Mouse (Mus musculus): ENCODE data around the gene Irf5. TPM values are rescaled to one million over a fixed set of nuclear protein-coding genes. Genes with fewer than 3 reads are reported as not detected.

Irf5 gene
- 2.7 and 3.1 TPM in 2 replicates for polyA plus RNA-seq (2016; fragmentation: Nextera tagmentation; extraction: Ambion mirVana)

GRCm38 (mm10) chr6:29526281-29527251, at the start of gene Irf5:
Gene Irf5, plus strand, starts transcription at chr6:29526625.
- H3K27me3 ChIP-seq = peaks cover 50% of the 10 kb centered on the region
- H3K27ac ChIP-seq = no peak within 1 kb of the TSS
- H3K9ac ChIP-seq = peak within 1 kb of the TSS; percentile 58
- no peaks in the 10 kb centered on the region for H3K9me3 ChIP-seq
- H3K4me3 ChIP-seq = peak within 1 kb of the TSS; percentile 57
- H3K36me3 ChIP-seq = no peaks in the 10 kb centered on the region
- ATAC-seq (ENCODE audit: insufficient number of reproducible peaks, insufficient read depth, low FRiP score, low TSS enrichment) = 0 out of 2 replicates have a peak, but pooled peaks have one; percentile 37
- peaks cover 22% of the 10 kb centered on the region for H3K4me1 ChIP-seq
- H3K4me2 ChIP-seq (replicated peaks) = peak within 1 kb of the TSS; percentile 100
- under 1% methylated on average over 87 of the region's 96 CpGs for WGBS

DNA sequence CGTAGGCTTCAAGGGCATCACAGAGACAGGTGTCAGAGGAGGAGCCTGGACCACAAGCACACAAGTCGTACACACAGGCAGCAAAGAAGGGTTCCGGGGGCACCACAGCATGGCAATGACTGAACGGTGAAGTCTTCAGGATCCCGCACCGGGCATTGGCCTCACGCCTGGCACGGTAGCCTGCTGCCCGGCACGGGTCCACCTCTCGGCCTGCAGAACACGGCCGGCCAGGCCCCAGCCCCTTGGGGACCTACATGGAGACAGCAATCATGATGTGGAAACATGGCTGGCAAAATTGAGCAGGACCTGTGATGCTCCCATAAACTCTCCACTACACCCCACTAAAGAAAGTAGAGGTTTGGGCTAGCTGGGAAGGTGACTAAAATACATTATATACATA, 43.7 kb upstream of the Irf5 start:
- H3K9ac ChIP-seq = no peak overlapping the region
- no peak overlapping the region for H3K4me3 ChIP-seq
- H3K9me3 ChIP-seq = no peaks in the 10 kb centered on the region
- no peak overlapping the region for H3K27ac ChIP-seq
- peaks cover 19% of the 10 kb centered on the region; the same call in 1 of the 2 replicates for H3K36me3 ChIP-seq
- no peak for ATAC-seq (ENCODE audit: insufficient number of reproducible peaks, insufficient read depth, low FRiP score, low TSS enrichment)
- no peak overlapping the region for H3K4me2 ChIP-seq (replicated peaks)
- peaks cover 11% of the 10 kb centered on the region for H3K27me3 ChIP-seq
- H3K4me1 ChIP-seq = 0 out of 2 replicates have a peak, but pooled peaks cover 6% of the 10 kb centered on the region
- WGBS = 91% methylated on average over 13 of the region's 13 CpGs

GRCm38 (mm10) chr6:29484716-29485559, 41.5 kb upstream of the Irf5 start:
- H3K9ac ChIP-seq = peak overlapping the region; percentile 21
- WGBS = 8% methylated on average over 26 of the region's 26 CpGs
- H3K4me1 ChIP-seq = 0 out of 2 replicates have a peak, but pooled peaks cover 6% of the 10 kb centered on the region
- peaks cover 26% of the 10 kb centered on the region; the same call in 1 of the 2 replicates for H3K36me3 ChIP-seq
- no peak overlapping the region for H3K27ac ChIP-seq
- H3K4me3 ChIP-seq = peak overlapping the region; percentile 29
- peak overlapping the region; percentile 60 for H3K4me2 ChIP-seq (replicated peaks)
- H3K27me3 ChIP-seq = peaks cover 11% of the 10 kb centered on the region
- H3K9me3 ChIP-seq = no peaks in the 10 kb centered on the region
- ATAC-seq (ENCODE audit: insufficient number of reproducible peaks, insufficient read depth, low FRiP score, low TSS enrichment) = peak; percentile 30

DNA sequence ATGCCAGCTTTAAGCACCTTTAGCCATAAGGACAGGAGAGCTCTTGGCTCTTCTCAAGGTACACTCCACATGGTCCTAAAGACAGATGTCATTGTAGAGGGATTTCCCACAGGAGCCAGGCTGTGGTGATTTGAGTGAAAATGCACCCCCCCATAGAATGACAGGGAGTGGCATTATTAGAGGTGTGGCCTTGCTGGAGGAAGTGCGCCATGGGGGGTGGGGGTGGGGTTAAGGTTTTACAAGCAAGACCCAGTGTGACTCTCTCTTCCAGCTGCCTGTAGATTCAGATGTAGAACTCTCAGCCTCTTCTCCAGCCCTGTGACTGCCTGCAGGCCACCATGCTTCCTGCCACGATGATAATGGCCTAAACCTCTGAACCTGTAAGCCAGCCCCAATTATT, 40.5 kb upstream of the Irf5 start:
- no peak overlapping the region for H3K9ac ChIP-seq

GRCm38 (mm10) chr6:29494101-29494500, 32.3 kb upstream of the Irf5 start:
- peaks cover 34% of the 10 kb centered on the region for H3K27me3 ChIP-seq
- 79% methylated on average over 4 of the region's 4 CpGs for WGBS
- no peak overlapping the region for H3K9ac ChIP-seq
- H3K4me2 ChIP-seq (replicated peaks) = no peak overlapping the region
- no peak overlapping the region for H3K4me3 ChIP-seq
- no peak for ATAC-seq (ENCODE audit: insufficient number of reproducible peaks, insufficient read depth, low FRiP score, low TSS enrichment)
- peaks cover 48% of the 10 kb centered on the region for H3K36me3 ChIP-seq
- no peak overlapping the region for H3K27ac ChIP-seq
- H3K4me1 ChIP-seq = no peaks in the 10 kb centered on the region
- H3K9me3 ChIP-seq = no peaks in the 10 kb centered on the region

More for the DNA sequence above, 40.5 kb upstream of the Irf5 start:
- Histone ChIP-seq H3K4me3 (no peak overlapping the region), H3K36me3 (peaks cover 27% of the 10 kb centered on the region; the same call in 1 of the 2 replicates), H3K4me1 (0 out of 2 replicates have a peak, but pooled peaks cover 6% of the 10 kb centered on the region), H3K4me2 (replicated peaks) (no peak overlapping the region), H3K27me3 (peaks cover 11% of the 10 kb centered on the region), H3K9me3 (no peaks in the 10 kb centered on the region), H3K27ac (no peak overlapping the region)
- ATAC-seq (ENCODE audit: insufficient number of reproducible peaks, insufficient read depth, low FRiP score, low TSS enrichment) = no peak
- 45% methylated on average over 2 of the region's 2 CpGs for WGBS

DNA sequence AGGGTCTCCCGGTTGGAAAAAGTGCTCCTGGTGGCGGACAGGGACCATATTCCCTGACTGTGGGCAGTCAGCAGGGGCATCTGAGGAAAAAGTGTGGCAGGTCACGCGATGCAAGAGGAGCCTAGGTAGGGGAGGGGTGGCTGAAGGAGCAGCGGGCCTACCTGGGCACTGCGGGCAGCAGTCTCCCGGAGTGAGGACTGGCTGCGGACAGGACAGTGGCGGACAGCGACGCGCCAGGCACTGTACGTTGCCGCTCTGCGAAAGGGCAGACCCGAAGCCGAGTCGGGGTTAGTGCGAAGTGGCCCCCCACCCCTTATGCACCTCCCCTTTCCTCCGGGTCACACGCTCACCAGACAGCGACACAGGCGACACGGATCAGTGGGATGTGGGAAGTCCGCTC, 30.2 kb upstream of the Irf5 start:
- H3K4me1 ChIP-seq = no peaks in the 10 kb centered on the region
- H3K27ac ChIP-seq = no peak overlapping the region
- 21% methylated on average over 25 of the region's 25 CpGs for WGBS
- peaks cover 34% of the 10 kb centered on the region for H3K27me3 ChIP-seq
- H3K9me3 ChIP-seq = no peaks in the 10 kb centered on the region
- 0 out of 2 replicates have a peak overlapping the region, but pooled peaks have one; percentile 4 for H3K4me2 ChIP-seq (replicated peaks)
- no peak for ATAC-seq (ENCODE audit: insufficient number of reproducible peaks, insufficient read depth, low FRiP score, low TSS enrichment)
- peaks cover 46% of the 10 kb centered on the region for H3K36me3 ChIP-seq
- no peak overlapping the region for H3K4me3 ChIP-seq
- no peak overlapping the region for H3K9ac ChIP-seq

- Histone ChIP-seq H3K4me1 (no peaks in the 10 kb centered on the region), H3K27me3 (peaks cover 34% of the 10 kb centered on the region), H3K9ac (no peak overlapping the region), H3K27ac (no peak overlapping the region), H3K4me2 (replicated peaks) (no peak overlapping the region), H3K9me3 (no peaks in the 10 kb centered on the region), H3K36me3 (peaks cover 40% of the 10 kb centered on the region), H3K4me3 (no peak overlapping the region)
- no peak for ATAC-seq (ENCODE audit: insufficient number of reproducible peaks, insufficient read depth, low FRiP score, low TSS enrichment)
- WGBS = 45% methylated on average over 2 of the region's 2 CpGs
Measured at GRCm38 (mm10) chr6:29497791-29498190, 28.6 kb upstream of the Irf5 start.

DNA sequence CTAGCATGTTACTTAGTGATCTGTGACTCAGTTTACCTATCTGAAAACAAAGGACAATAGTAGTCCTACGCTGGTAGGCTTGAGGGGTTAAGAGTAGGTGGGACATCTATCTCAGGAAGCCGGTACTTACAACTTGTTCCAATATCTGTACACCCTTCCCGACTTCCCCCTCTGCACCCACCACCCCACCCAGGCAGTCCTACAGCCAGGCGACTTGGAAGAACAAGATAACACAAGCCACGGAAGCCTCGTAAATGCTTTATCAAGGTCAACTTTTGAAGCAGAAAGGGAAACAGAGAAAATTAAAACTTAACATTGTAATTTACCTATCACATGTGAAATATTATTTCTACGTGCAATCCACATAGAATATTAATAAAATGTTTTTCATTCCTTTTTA, 26.2 kb upstream of the Irf5 start:
- 95% methylated on average over 7 of the region's 7 CpGs for WGBS
- H3K27me3 ChIP-seq = peaks cover 34% of the 10 kb centered on the region
- ATAC-seq (ENCODE audit: insufficient number of reproducible peaks, insufficient read depth, low FRiP score, low TSS enrichment) = no peak
- peaks cover 50% of the 10 kb centered on the region for H3K36me3 ChIP-seq
- H3K4me1 ChIP-seq = no peaks in the 10 kb centered on the region; the same call in 1 of the 2 replicates
- H3K27ac ChIP-seq = no peak overlapping the region
- no peaks in the 10 kb centered on the region for H3K9me3 ChIP-seq
- H3K9ac ChIP-seq = no peak overlapping the region
- H3K4me2 ChIP-seq (replicated peaks) = no peak overlapping the region
- no peak overlapping the region for H3K4me3 ChIP-seq

GRCm38 (mm10) chr6:29500810-29501209, 25.6 kb upstream of the Irf5 start:
- no peaks in the 10 kb centered on the region; the same call in 1 of the 2 replicates for H3K4me1 ChIP-seq
- H3K4me3 ChIP-seq = no peak overlapping the region
- H3K36me3 ChIP-seq = peaks cover 48% of the 10 kb centered on the region
- H3K4me2 ChIP-seq (replicated peaks) = no peak overlapping the region
- H3K27ac ChIP-seq = no peak overlapping the region
- no peak for ATAC-seq (ENCODE audit: insufficient number of reproducible peaks, insufficient read depth, low FRiP score, low TSS enrichment)
- H3K27me3 ChIP-seq = peaks cover 31% of the 10 kb centered on the region
- H3K9me3 ChIP-seq = no peaks in the 10 kb centered on the region
- WGBS = 92% methylated on average over 6 of the region's 6 CpGs
- H3K9ac ChIP-seq = no peak overlapping the region

GRCm38 (mm10) chr6:29501599-29501998, 24.8 kb upstream of the Irf5 start:
- Histone ChIP-seq H3K27me3 (peaks cover 26% of the 10 kb centered on the region), H3K4me1 (peaks cover 6% of the 10 kb centered on the region), H3K9ac (no peak overlapping the region), H3K36me3 (peaks cover 42% of the 10 kb centered on the region), H3K4me2 (replicated peaks) (no peak overlapping the region), H3K27ac (no peak overlapping the region), H3K4me3 (no peak overlapping the region), H3K9me3 (no peaks in the 10 kb centered on the region)
- WGBS = 100% methylated on average over 1 of the region's 1 CpGs
- no peak for ATAC-seq (ENCODE audit: insufficient number of reproducible peaks, insufficient read depth, low FRiP score, low TSS enrichment)

GRCm38 (mm10) chr6:29505493-29505892, 20.9 kb upstream of the Irf5 start:
- Histone ChIP-seq H3K9ac (0 out of 2 replicates have a peak overlapping the region, but pooled peaks have one; percentile 10), H3K9me3 (no peaks in the 10 kb centered on the region), H3K27ac (no peak overlapping the region), H3K4me3 (no peak overlapping the region), H3K4me1 (peaks cover 15% of the 10 kb centered on the region), H3K36me3 (peaks cover 18% of the 10 kb centered on the region; the same call in 1 of the 2 replicates), H3K27me3 (0 out of 2 replicates have a peak, but pooled peaks cover 3% of the 10 kb centered on the region), H3K4me2 (replicated peaks) (0 out of 2 replicates have a peak overlapping the region, but pooled peaks have one; percentile 0)
- 86% methylated on average over 5 of the region's 5 CpGs for WGBS
- ATAC-seq (ENCODE audit: insufficient number of reproducible peaks, insufficient read depth, low FRiP score, low TSS enrichment) = no peak

Measured in embryonic facial prominence, embryonic 12.5 days (tissue).